Mouse (Mus musculus): ENCODE results near the gene Rtf2. TPM values are rescaled to one million over a fixed set of nuclear protein-coding genes. Genes with fewer than 3 reads are reported as not detected.

The Rtf2 gene
- total RNA-seq, 1 experiment: 51.0 TPM

DNA sequence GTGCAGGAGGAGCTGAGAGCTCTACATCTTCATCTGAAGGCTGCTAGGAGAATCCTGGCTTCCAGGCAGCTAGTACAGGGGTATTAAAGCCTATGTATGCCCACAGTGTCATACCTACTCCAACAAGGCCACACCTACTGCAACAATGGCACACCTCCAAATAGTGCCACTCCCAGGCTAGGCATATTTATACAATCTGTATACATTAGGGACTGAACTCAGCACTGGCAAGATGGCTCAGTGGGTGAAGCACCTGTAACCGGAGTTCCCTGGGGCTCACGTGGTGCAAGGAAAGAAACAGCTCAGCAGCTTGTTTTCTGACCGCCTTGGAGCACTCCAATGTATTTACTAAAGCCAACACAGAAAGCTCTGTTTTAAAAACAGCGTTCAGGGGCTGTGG, 5.3 kb downstream of the Rtf2 start:
- Histone ChIP-seq H3K9me3 (ENCODE audit: control insufficient read depth, insufficient read depth, low read depth, low read length) (no peaks in the 10 kb centered on the region), H3K4me1 (ENCODE audit: control insufficient read depth in 2 of 2, insufficient read depth in 2 of 2, low read length in 2 of 2, poor library complexity in 1 of 2) (peaks cover 0 to 2% of the 10 kb centered on the region in 2 experiments; a peak in 1 of 4 replicates), H3K36me3 (ENCODE audit: control insufficient read depth, insufficient read depth, low read length, poor library complexity, severe bottlenecking) (peaks cover 37% of the 10 kb centered on the region), H3K27ac (ENCODE audit: insufficient read depth, low read depth, low read length, poor library complexity, severe bottlenecking) (no peak overlapping the region), H3K4me3 (ENCODE audit: insufficient read depth in 1 of 2, low read depth in 1 of 2, low read length in 2 of 2, poor library complexity in 1 of 2, severe bottlenecking in 1 of 2) (no peak overlapping the region), H3K9ac (ENCODE audit: insufficient read depth, low read depth, low read length, poor library complexity, severe bottlenecking) (no peak overlapping the region)
- DNase-seq (ENCODE audit: low read depth, low spot score): no peak
- TF ChIP-seq CHD2 (IDR thresholded peaks at IDR 0.05; ENCODE audit: low read depth, low read length) (no peak), HCFC1 (IDR thresholded peaks at IDR 0.05; ENCODE audit: borderline replicate concordance, insufficient read depth, low read length) (no peak), ZNF384 (IDR thresholded peaks at IDR 0.05; ENCODE audit: low read depth, low read length) (no peak), ZC3H11A (IDR thresholded peaks at IDR 0.05; ENCODE audit: borderline replicate concordance, low read depth, low read length) (no peak), MAFK (IDR thresholded peaks at IDR 0.05; ENCODE audit: insufficient read depth, low read depth, low read length) (no peak)
- in situ Hi-C loops (cut with MboI; ENCODE audit: low sequenced_read_pairs in 2 of 2, unreplicated experiment in 2 of 2): loop anchor here in 1 of 2 experiments (25.0 kb wide), 1 partner anchor 208 kb away; the partner anchor contains the start of gene Mc3r

- in situ Hi-C loops (cut with MboI; ENCODE audit: low sequenced_read_pairs in 2 of 2, unreplicated experiment in 2 of 2): loop anchor here in 1 of 2 experiments (25.0 kb wide), 1 partner anchor 210 kb away; the partner anchor contains the start of gene Mc3r
- TF ChIP-seq MAFK (IDR thresholded peaks at IDR 0.05; ENCODE audit: insufficient read depth, low read depth, low read length) (no peak), HCFC1 (IDR thresholded peaks at IDR 0.05; ENCODE audit: borderline replicate concordance, insufficient read depth, low read length) (no peak), ZNF384 (IDR thresholded peaks at IDR 0.05; ENCODE audit: low read depth, low read length) (no peak), ZC3H11A (IDR thresholded peaks at IDR 0.05; ENCODE audit: borderline replicate concordance, low read depth, low read length) (no peak), CHD2 (IDR thresholded peaks at IDR 0.05; ENCODE audit: low read depth, low read length) (no peak)
- DNase-seq (ENCODE audit: low read depth, low spot score): no peak
- no peaks in the 10 kb centered on the region for H3K4me1 ChIP-seq (ENCODE audit: control insufficient read depth in 2 of 2, insufficient read depth in 2 of 2, low read length in 2 of 2, poor library complexity in 1 of 2)
- no peak overlapping the region for H3K9ac ChIP-seq (ENCODE audit: insufficient read depth, low read depth, low read length, poor library complexity, severe bottlenecking)
- peaks cover 40% of the 10 kb centered on the region for H3K36me3 ChIP-seq (ENCODE audit: control insufficient read depth, insufficient read depth, low read length, poor library complexity, severe bottlenecking)
- H3K27ac ChIP-seq (ENCODE audit: insufficient read depth, low read depth, low read length, poor library complexity, severe bottlenecking): no peak overlapping the region
- H3K9me3 ChIP-seq (ENCODE audit: control insufficient read depth, insufficient read depth, low read depth, low read length): no peaks in the 10 kb centered on the region
- no peak overlapping the region for H3K4me3 ChIP-seq (ENCODE audit: insufficient read depth in 1 of 2, low read depth in 1 of 2, low read length in 2 of 2, poor library complexity in 1 of 2, severe bottlenecking in 1 of 2)
These were observed 7.0 kb downstream of the Rtf2 start for GRCm38 (mm10) chr2:172447317-172447716.

DNA sequence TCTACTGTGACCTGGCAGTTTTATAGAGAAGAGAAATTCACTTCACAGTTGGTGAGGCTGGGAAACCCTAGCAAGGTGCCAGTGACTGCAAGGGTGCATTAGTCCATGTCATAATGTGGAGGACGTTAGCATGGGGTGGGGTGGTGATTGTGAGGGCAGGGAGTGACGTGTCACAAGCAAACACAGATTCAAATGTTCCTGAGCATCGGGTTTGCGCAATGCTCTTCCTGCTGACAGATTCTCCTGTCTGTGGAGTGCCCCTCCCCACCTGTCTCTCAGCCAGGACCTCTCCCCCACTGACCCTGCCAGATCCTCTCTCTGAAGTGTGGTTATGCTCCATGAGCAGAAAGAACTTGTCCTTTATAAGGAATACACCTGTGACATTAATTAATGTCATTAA, 8.0 kb downstream of the Rtf2 start:
- Histone ChIP-seq H3K4me3 (ENCODE audit: insufficient read depth in 1 of 2, low read depth in 1 of 2, low read length in 2 of 2, poor library complexity in 1 of 2, severe bottlenecking in 1 of 2) (no peak overlapping the region), H3K4me1 (ENCODE audit: control insufficient read depth in 2 of 2, insufficient read depth in 2 of 2, low read length in 2 of 2, poor library complexity in 1 of 2) (no peaks in the 10 kb centered on the region), H3K27ac (ENCODE audit: insufficient read depth, low read depth, low read length, poor library complexity, severe bottlenecking) (no peak overlapping the region), H3K36me3 (ENCODE audit: control insufficient read depth, insufficient read depth, low read length, poor library complexity, severe bottlenecking) (peaks cover 44% of the 10 kb centered on the region), H3K9me3 (ENCODE audit: control insufficient read depth, insufficient read depth, low read depth, low read length) (no peaks in the 10 kb centered on the region), H3K9ac (ENCODE audit: insufficient read depth, low read depth, low read length, poor library complexity, severe bottlenecking) (no peak overlapping the region)
- in situ Hi-C loops (cut with MboI; ENCODE audit: low sequenced_read_pairs in 2 of 2, unreplicated experiment in 2 of 2): loop anchor here in 1 of 2 experiments (25.0 kb wide), 1 partner anchor 211 kb away; the partner anchor contains the start of gene Mc3r
- no peak for DNase-seq (ENCODE audit: low read depth, low spot score)
- TF ChIP-seq MAFK (IDR thresholded peaks at IDR 0.05; ENCODE audit: insufficient read depth, low read depth, low read length) (no peak), HCFC1 (IDR thresholded peaks at IDR 0.05; ENCODE audit: borderline replicate concordance, insufficient read depth, low read length) (no peak), CHD2 (IDR thresholded peaks at IDR 0.05; ENCODE audit: low read depth, low read length) (no peak), ZC3H11A (IDR thresholded peaks at IDR 0.05; ENCODE audit: borderline replicate concordance, low read depth, low read length) (no peak), ZNF384 (IDR thresholded peaks at IDR 0.05; ENCODE audit: low read depth, low read length) (no peak)

GRCm38 (mm10) chr2:172450640-172451039, 10.3 kb downstream of the Rtf2 start:
- no peak overlapping the region for H3K9ac ChIP-seq (ENCODE audit: insufficient read depth, low read depth, low read length, poor library complexity, severe bottlenecking)
- DNase-seq (ENCODE audit: low read depth, low spot score): no peak
- no peak for TF ChIP-seq MAFK (IDR thresholded peaks at IDR 0.05; ENCODE audit: insufficient read depth, low read depth, low read length)
- no peak for TF ChIP-seq ZNF384 (IDR thresholded peaks at IDR 0.05; ENCODE audit: low read depth, low read length)
- no peak for TF ChIP-seq ZC3H11A (IDR thresholded peaks at IDR 0.05; ENCODE audit: borderline replicate concordance, low read depth, low read length)
- TF ChIP-seq CHD2 (IDR thresholded peaks at IDR 0.05; ENCODE audit: low read depth, low read length): no peak
- TF ChIP-seq HCFC1 (IDR thresholded peaks at IDR 0.05; ENCODE audit: borderline replicate concordance, insufficient read depth, low read length): no peak
- peaks cover 46% of the 10 kb centered on the region for H3K36me3 ChIP-seq (ENCODE audit: control insufficient read depth, insufficient read depth, low read length, poor library complexity, severe bottlenecking)
- H3K9me3 ChIP-seq (ENCODE audit: control insufficient read depth, insufficient read depth, low read depth, low read length): no peaks in the 10 kb centered on the region
- no peak overlapping the region for H3K27ac ChIP-seq (ENCODE audit: insufficient read depth, low read depth, low read length, poor library complexity, severe bottlenecking)
- no peaks in the 10 kb centered on the region for H3K4me1 ChIP-seq (ENCODE audit: control insufficient read depth in 2 of 2, insufficient read depth in 2 of 2, low read length in 2 of 2, poor library complexity in 1 of 2)
- in situ Hi-C loops (cut with MboI; ENCODE audit: low sequenced_read_pairs in 2 of 2, unreplicated experiment in 2 of 2): no loop called here
- no peak overlapping the region for H3K4me3 ChIP-seq (ENCODE audit: insufficient read depth in 1 of 2, low read depth in 1 of 2, low read length in 2 of 2, poor library complexity in 1 of 2, severe bottlenecking in 1 of 2)
